Mouse (Mus musculus): Measurements from ENCODE around the gene Ubxn6. TPM values are rescaled to one million over a fixed set of nuclear protein-coding genes. Genes with fewer than 3 reads are reported as not detected.

The Ubxn6 gene
- total and polyA plus RNA-seq, 3 experiments, result 28.2 to 42.2 TPM; not detected in 1

- peaks cover 0 to 2% of the 10 kb centered on the region in 2 experiments; a peak in 1 of 4 replicates for H3K36me3 ChIP-seq (ENCODE audit: control insufficient read depth in 1 of 2, insufficient read depth in 2 of 2, low read length in 2 of 2)
- H3K4me1 ChIP-seq (ENCODE audit: control insufficient read depth in 1 of 2, insufficient read depth in 2 of 2, low read length in 2 of 2), result no peaks in the 10 kb centered on the region
Measured at GRCm38 (mm10) chr17:56100811-56101210, 26.0 kb upstream of the Ubxn6 start.

DNA sequence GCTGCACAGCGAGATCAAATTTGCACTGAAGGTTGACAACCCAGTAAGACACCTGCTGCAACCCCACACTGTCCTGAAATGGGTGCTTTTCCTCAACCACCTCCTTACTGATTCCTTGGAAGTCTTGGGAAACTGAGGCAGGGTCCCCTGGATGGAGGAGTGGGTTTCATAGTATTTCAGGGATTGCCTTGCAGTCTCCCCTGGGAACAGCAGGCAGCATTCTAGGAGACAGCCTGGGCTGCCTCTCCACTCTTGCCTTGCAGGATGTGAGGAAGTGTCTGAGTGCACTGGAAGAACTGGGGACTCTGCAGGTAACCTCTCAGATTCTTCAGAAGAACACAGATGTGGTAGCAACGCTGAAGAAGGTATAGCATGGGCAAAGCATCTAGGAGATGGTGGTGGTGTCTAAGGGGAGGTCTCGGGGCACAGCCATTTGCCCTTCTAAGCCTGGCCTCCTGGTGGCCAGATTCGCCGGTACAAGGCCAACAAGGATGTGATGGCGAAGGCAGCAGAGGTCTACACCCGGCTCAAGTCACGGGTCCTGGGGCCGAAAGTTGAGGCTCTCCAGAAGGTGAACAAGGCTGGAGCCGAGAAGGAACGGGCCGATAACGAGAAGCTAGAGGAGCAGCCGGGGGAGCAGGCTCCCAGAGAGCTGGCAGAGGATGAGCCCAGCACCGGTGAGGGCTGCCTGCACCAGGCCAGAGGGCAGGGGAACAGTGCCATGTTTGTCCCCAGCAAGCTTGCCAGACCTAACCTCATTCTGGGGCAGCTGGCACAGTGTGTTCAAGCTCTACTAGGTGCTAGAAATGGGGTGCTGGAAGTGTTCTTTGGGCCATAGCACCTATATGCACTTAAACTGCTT lies 24.1 kb upstream of the Ubxn6 start:
- no peak for DNase-seq (ENCODE audit: low read depth, low spot score)
- H3K4me1 ChIP-seq (ENCODE audit: control insufficient read depth in 1 of 2, insufficient read depth in 2 of 2, low read length in 2 of 2), result no peaks in the 10 kb centered on the region
- H3K4me3 ChIP-seq (ENCODE audit: control insufficient read depth in 1 of 2, insufficient read depth in 1 of 2, low read depth in 2 of 2, low read length in 2 of 2), result no peak overlapping the region
- no peaks in the 10 kb centered on the region for H3K79me2 ChIP-seq (ENCODE audit: control insufficient read depth, insufficient read depth, low read length, poor library complexity)
- H3K9me3 ChIP-seq (replicated peaks; ENCODE audit: insufficient read depth, low read length), result no peaks in the 10 kb centered on the region
- no peak overlapping the region for H3K27ac ChIP-seq (ENCODE audit: control insufficient read depth, low read depth, low read length)
- H3K9ac ChIP-seq (ENCODE audit: control insufficient read depth, low read depth, low read length, poor library complexity, severe bottlenecking), result no peak overlapping the region
- H3K27me3 ChIP-seq (ENCODE audit: control insufficient read depth in 1 of 2, insufficient read depth in 2 of 2, low read length in 2 of 2), result no peaks in the 10 kb centered on the region
- peaks cover 0 to 5% of the 10 kb centered on the region in 2 experiments; a peak in 2 of 4 replicates for H3K36me3 ChIP-seq (ENCODE audit: control insufficient read depth in 1 of 2, insufficient read depth in 2 of 2, low read length in 2 of 2)
- TF ChIP-seq ZMIZ1 (IDR thresholded peaks at IDR 0.05; ENCODE audit: low read depth, low read length) (no peak), MAZ (IDR thresholded peaks at IDR 0.05; ENCODE audit: low read depth, low read length) (no peak), EP300 (IDR thresholded peaks at IDR 0.05; ENCODE audit: low read depth in 1 of 2, low read length in 2 of 2) (no peak), CTCF (IDR thresholded peaks at IDR 0.05 in 2 of 3, conservative IDR thresholded peaks at IDR 0.05 in 1 of 3; ENCODE audit: control insufficient read depth in 1 of 3, insufficient read depth in 1 of 3, low read depth in 2 of 3, low read length in 3 of 3, poor library complexity in 1 of 3, severe bottlenecking in 1 of 3) (peak; percentile 14 to 33 (median 16); a peak in 4 of 6 replicates), SMC3 (IDR thresholded peaks at IDR 0.05; ENCODE audit: low read depth, low read length) (0 out of 2 replicates have a peak, but pooled peaks have one; percentile 9), SIN3A (IDR thresholded peaks at IDR 0.05; ENCODE audit: low read length) (no peak)

More at GRCm38 (mm10) chr17:56100811-56101210, 26.0 kb upstream of the Ubxn6 start:
- Histone ChIP-seq H3K4me3 (ENCODE audit: control insufficient read depth in 1 of 2, insufficient read depth in 1 of 2, low read depth in 2 of 2, low read length in 2 of 2) (no peak overlapping the region), H3K9ac (ENCODE audit: control insufficient read depth, low read depth, low read length, poor library complexity, severe bottlenecking) (no peak overlapping the region), H3K9me3 (replicated peaks; ENCODE audit: insufficient read depth, low read length) (no peaks in the 10 kb centered on the region), H3K27me3 (ENCODE audit: control insufficient read depth in 1 of 2, insufficient read depth in 2 of 2, low read length in 2 of 2) (no peaks in the 10 kb centered on the region), H3K79me2 (ENCODE audit: control insufficient read depth, insufficient read depth, low read length, poor library complexity) (no peaks in the 10 kb centered on the region), H3K27ac (ENCODE audit: control insufficient read depth, low read depth, low read length) (no peak overlapping the region)
- TF ChIP-seq POLR2AphosphoS5 (IDR thresholded peaks at IDR 0.05; ENCODE audit: borderline replicate concordance, low read depth, low read length) (no peak), MEF2A (IDR thresholded peaks at IDR 0.05; ENCODE audit: extremely low read depth, insufficient replicate concordance, low read depth, low read length, poor library complexity, severe bottlenecking) (no peak), ZC3H11A (IDR thresholded peaks at IDR 0.05; ENCODE audit: low read depth, low read length) (no peak)
- no peak for DNase-seq (ENCODE audit: low read depth, low spot score)

- no peak overlapping the region for H3K4me3 ChIP-seq (ENCODE audit: control insufficient read depth in 1 of 2, insufficient read depth in 1 of 2, low read depth in 2 of 2, low read length in 2 of 2)
- no peak overlapping the region for H3K9ac ChIP-seq (ENCODE audit: control insufficient read depth, low read depth, low read length, poor library complexity, severe bottlenecking)
- no peak for DNase-seq (ENCODE audit: low read depth, low spot score)
- peaks cover 0 to 5% of the 10 kb centered on the region in 2 experiments; a peak in 2 of 4 replicates for H3K36me3 ChIP-seq (ENCODE audit: control insufficient read depth in 1 of 2, insufficient read depth in 2 of 2, low read length in 2 of 2)
- no peaks in the 10 kb centered on the region for H3K4me1 ChIP-seq (ENCODE audit: control insufficient read depth in 1 of 2, insufficient read depth in 2 of 2, low read length in 2 of 2)
- H3K27me3 ChIP-seq (ENCODE audit: control insufficient read depth in 1 of 2, insufficient read depth in 2 of 2, low read length in 2 of 2), result no peaks in the 10 kb centered on the region
- no peaks in the 10 kb centered on the region for H3K9me3 ChIP-seq (replicated peaks; ENCODE audit: insufficient read depth, low read length)
- no peak overlapping the region for H3K27ac ChIP-seq (ENCODE audit: control insufficient read depth, low read depth, low read length)
- TF ChIP-seq UBTF (IDR thresholded peaks at IDR 0.05; ENCODE audit: borderline replicate concordance, insufficient read depth, low read depth, low read length) (no peak), EP300 (IDR thresholded peaks at IDR 0.05; ENCODE audit: low read depth in 1 of 2, low read length in 2 of 2) (no peak), USF2 (IDR thresholded peaks at IDR 0.05; ENCODE audit: borderline replicate concordance in 1 of 2, insufficient read depth in 1 of 2, low read depth in 1 of 2, low read length in 2 of 2) (no peak), RAD21 (IDR thresholded peaks at IDR 0.05; ENCODE audit: low read depth, low read length) (no peak), HCFC1 (IDR thresholded peaks at IDR 0.05; ENCODE audit: low read depth, low read length) (no peak), POLR2A (IDR thresholded peaks at IDR 0.05; ENCODE audit: control insufficient read depth in 1 of 2, insufficient read depth in 1 of 2, low read depth in 1 of 2, low read length in 2 of 2, poor library complexity in 1 of 2) (no peak), RCOR1 (IDR thresholded peaks at IDR 0.05; ENCODE audit: low read depth, low read length) (no peak)
- H3K79me2 ChIP-seq (ENCODE audit: control insufficient read depth, insufficient read depth, low read length, poor library complexity), result no peaks in the 10 kb centered on the region
Measured at GRCm38 (mm10) chr17:56098180-56098579, 23.4 kb upstream of the Ubxn6 start.

All from MEL (cell line).